Mouse (Mus musculus): ENCODE measurements around the gene Calm3. TPM values are rescaled to one million over a fixed set of nuclear protein-coding genes. Genes with fewer than 3 reads are reported as not detected.

The Calm3 gene
- total RNA-seq (2023) = 91.8 TPM

DNA sequence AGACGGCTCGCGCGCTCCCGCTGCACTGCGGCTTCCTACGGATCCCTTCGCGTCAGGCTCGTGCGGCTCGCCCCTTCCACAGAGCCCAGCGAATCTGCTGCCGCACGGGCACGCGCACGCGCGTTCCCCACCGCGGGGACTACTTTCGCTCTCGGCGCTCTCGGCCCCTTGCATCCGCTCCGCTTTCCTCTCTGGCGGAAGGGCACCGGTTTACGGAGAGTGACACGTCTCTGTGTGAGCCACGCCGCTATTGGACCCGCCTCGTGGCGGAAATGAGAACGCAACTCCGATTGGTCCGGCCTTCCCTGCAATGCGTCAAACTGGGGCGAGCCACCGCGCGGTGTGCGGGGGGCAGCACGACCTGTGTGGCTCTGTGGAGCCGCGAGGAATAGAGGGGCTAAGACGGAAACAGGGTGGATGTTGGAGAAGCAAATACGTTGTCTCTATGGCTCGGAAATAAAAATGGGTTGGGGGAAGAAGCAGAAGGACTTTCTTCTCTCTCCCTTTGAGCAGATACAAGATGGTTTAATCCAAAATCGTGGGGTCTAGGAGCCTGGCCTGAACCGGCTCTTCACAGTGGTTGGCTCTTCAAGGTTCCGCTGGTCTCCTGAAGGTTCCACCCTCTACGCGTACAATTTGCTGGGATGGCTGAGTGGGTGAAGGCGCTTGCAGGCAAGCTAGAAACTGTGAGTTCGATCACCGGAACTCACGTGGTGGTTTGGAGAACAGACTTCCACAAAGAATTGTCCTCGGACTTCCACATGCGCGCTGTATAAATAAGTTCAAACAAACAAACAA lies at the start of gene Calm3:
Calm3 (minus strand) TSS at position 78 of the 798 bp plus-strand sequence.

DNA sequence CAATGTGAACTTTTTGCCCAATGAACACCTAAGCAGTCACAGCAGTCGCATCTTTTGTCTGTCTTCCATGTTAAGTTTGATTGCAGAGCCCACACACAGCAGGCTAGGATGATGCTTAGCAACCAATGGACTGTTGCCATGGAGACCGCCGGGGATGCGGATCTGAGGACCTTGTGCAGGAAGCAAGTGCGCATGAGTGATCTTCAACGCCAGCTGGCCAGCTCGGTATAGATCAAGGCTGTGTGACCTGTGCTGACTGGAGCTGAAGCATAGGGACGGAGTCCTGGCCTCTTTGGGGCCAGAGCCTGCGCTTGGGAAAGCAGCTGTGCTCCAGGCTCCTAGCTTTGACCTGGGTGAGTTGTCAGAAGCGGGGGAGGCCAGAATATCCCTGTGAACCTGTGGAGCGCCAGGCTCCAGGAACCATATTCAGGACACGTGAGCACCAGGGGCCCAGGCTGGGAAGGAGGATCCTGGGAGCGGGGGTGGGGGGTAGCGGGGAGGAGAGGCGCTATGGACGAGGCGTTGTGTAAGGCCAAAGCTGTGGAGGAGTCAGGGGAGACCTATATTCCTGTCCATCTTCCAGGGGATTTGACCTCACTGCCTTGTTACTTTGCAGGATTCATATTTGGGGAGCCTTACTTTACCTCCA lies 35.7 kb upstream of the Calm3 start, which contains the start of gene Pnmal1:
Pnmal1 (plus strand) TSS at position 141 of the 649 bp plus-strand sequence.

GRCm38 (mm10) chr7:16944061-16944807 lies 20.3 kb upstream of the Calm3 start, which contains the start of gene Pnmal2:
Gene Pnmal2 (plus strand): TSS chr7:16944682.

GRCm38 (mm10) chr7:16906281-16906680 lies 17.6 kb downstream of the Calm3 start, which contains the start of gene Ptgir:
Gene Ptgir (plus strand): TSS chr7:16906490.

DNA sequence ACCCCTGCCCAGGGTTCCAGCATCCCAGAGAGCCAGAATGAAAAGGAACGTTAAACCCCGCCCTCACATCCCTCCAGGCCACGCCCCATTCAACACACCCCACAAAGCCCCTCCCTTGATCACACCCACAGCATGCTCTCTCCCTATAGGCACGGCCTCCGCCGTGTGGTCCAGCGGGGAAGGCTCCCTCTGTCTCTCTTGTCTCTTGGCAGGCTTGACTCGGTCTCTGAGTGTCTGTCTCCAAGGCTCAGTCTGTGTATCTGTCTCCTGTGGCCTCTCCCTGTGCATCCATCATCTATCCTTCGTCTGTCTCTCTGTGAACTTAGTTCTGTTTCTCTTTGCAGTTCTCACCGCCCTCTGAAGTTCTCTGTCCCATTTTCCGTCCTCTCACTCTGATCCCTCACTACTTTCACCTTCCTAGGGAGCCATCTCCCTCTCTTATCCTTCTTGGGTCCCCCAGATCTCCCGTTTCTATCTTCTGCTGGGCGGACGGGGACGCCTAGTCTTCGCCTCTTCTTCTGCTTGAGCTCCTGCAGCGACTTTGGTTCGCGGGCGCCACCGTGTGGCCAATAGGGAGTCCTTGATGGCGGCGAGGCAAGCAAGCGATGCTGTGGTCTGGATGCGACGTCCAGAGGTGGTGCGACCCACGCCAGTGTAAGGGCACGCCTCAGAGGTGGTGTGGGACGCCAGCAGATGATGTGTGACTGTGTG lies 32.1 kb downstream of the Calm3 start, which contains the start of gene Gng8:
Gng8 (plus strand) TSS at position 146 of the 711 bp plus-strand sequence.

DNA sequence AGATGAGACGGTGACA lies 48.8 kb downstream of the Calm3 start, which contains the start of gene Dact3:
Dact3 (plus strand) TSS at position 8 of the 16 bp plus-strand sequence.

Other genes with a start within 250 kb of the Calm3 start
- gene Ceacam15, start 248.4 kb downstream of the Calm3 start, total RNA-seq (2023) = not detected
- gene Ceacam9, start 202.2 kb downstream of the Calm3 start, total RNA-seq (2023) = not detected
- gene Ap2s1, start 185.7 kb downstream of the Calm3 start, total RNA-seq (2023) = 68.3 TPM
- 164 TPM for gene Slc1a5, start 142.8 kb downstream of the Calm3 start, total RNA-seq (2023)
- gene Strn4, start 108.2 kb downstream of the Calm3 start, total RNA-seq (2023) = 126 TPM
- 21.0 TPM for gene Fkrp, start 107.4 kb downstream of the Calm3 start, total RNA-seq (2023)
- gene Prkd2, start 81.2 kb downstream of the Calm3 start, total RNA-seq (2023) = 231 TPM
- gene Dact3, start 48.8 kb downstream of the Calm3 start, total RNA-seq (2023) = 0.34 TPM
- gene Gng8, start 32.3 kb downstream of the Calm3 start, total RNA-seq (2023) = not detected
- 0.31 TPM for gene Ptgir, start 17.6 kb downstream of the Calm3 start, total RNA-seq (2023)
- not detected for gene Pnmal2, start 20.6 kb upstream of the Calm3 start, total RNA-seq (2023)
- gene Pnmal1, start 35.6 kb upstream of the Calm3 start, total RNA-seq (2023) = not detected
- 1.2 TPM for gene Gm42372, start 59.0 kb upstream of the Calm3 start, total RNA-seq (2023)
- gene Ccdc8, start 68.6 kb upstream of the Calm3 start, total RNA-seq (2023) = 0.09 TPM
- gene Ppp5c, start 103.8 kb upstream of the Calm3 start, total RNA-seq (2023) = 85.9 TPM
- gene Hif3a, start 138.3 kb upstream of the Calm3 start, total RNA-seq (2023) = not detected
- gene Psg16, start 149.9 kb upstream of the Calm3 start, total RNA-seq (2023) = not detected
- not detected for gene Ceacam3, start 226.2 kb upstream of the Calm3 start, total RNA-seq (2023)

Measured in CD8-positive naive resting alpha-beta T cell, adult 57 days (primary cell).